Mouse (Mus musculus): ENCODE results near the gene Nr5a1. TPM values are rescaled to one million over a fixed set of nuclear protein-coding genes. Genes with fewer than 3 reads are reported as not detected.
A peak's percentile ranks its signal among the peaks of the same experiment; 100 is the strongest.

Gene Nr5a1
- polyA plus RNA-seq, 1 experiment from 2014 or later = not detected

DNA sequence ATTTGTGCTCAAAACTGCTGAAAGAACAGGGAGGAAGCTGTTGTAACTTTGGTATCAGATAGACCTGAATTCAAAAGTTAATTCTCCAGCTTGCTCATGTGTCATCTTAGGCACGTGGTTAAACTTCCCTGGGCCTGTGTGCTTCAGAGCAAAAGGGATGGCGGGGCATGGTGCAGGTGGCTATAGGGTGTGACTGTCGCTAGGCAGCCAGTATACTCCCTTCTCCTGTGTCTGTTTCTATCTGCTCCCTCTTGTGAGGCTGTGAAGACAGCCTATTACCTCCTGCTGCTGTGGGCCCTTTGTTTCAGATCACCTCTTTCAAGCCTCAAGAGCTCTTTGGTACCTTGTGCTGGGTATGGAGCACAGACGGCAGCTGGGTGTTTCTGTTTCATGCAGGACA, 7.7 kb upstream of the Nr5a1 start:
- Histone ChIP-seq H3K4me3 (ENCODE audit: low read depth, low read length) (no peak overlapping the region), H3K4me1 (ENCODE audit: control insufficient read depth, insufficient read depth, low read length) (no peaks in the 10 kb centered on the region), H3K4me2 (ENCODE audit: low read depth, severe bottlenecking) (no peak overlapping the region), H3K36me3 (ENCODE audit: control insufficient read depth, insufficient read depth, low read length) (no peaks in the 10 kb centered on the region), H3K9me3 (ENCODE audit: control insufficient read depth, low read length) (no peaks in the 10 kb centered on the region), H3K27me3 (ENCODE audit: control insufficient read depth, insufficient read depth, low read length) (no peaks in the 10 kb centered on the region), H3K27ac (replicated peaks; ENCODE audit: low read depth, low read length) (no peak overlapping the region), H3K9ac (ENCODE audit: low read length) (no peak overlapping the region)
- WGBS = 67% methylated on average over 4 of the region's 4 CpGs
- no peak for ATAC-seq (ENCODE audit: insufficient number of reproducible peaks, low FRiP score, low TSS enrichment, low read depth)
- no peak for DNase-seq (ENCODE audit: low spot score)

DNA sequence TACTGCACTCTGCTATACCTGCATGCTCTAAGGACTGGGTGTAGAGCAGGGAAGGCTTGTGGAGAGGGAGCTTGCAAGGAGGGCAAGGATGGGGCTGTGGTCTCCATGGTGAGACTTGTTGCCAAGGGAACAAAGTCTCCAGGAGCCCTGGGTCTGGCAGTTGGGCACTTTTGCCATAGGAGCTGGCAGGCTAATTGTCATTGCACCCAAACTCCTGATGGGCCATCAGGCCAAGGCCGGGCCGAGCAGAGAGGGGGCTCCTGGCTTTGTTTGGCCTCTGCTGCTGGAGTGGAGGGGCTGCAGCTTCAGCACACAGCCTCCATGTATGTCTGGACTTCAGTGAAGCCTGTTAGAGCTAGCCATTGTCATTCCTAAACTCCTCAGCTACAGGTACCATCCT, 6.3 kb upstream of the Nr5a1 start:
- ATAC-seq (ENCODE audit: insufficient number of reproducible peaks, low FRiP score, low TSS enrichment, low read depth) (no peak), DNase-seq (ENCODE audit: low spot score) (no peak)
- Histone ChIP-seq H3K4me2 (ENCODE audit: low read depth, severe bottlenecking) (no peak overlapping the region), H3K27me3 (ENCODE audit: control insufficient read depth, insufficient read depth, low read length) (no peaks in the 10 kb centered on the region), H3K9ac (ENCODE audit: low read length) (no peak overlapping the region), H3K27ac (replicated peaks; ENCODE audit: low read depth, low read length) (no peak overlapping the region), H3K4me3 (ENCODE audit: low read depth, low read length) (no peak overlapping the region), H3K36me3 (ENCODE audit: control insufficient read depth, insufficient read depth, low read length) (no peaks in the 10 kb centered on the region), H3K9me3 (ENCODE audit: control insufficient read depth, low read length) (no peaks in the 10 kb centered on the region), H3K4me1 (ENCODE audit: control insufficient read depth, insufficient read depth, low read length) (no peaks in the 10 kb centered on the region)
- WGBS = 81% methylated on average over 2 of the region's 2 CpGs

DNA sequence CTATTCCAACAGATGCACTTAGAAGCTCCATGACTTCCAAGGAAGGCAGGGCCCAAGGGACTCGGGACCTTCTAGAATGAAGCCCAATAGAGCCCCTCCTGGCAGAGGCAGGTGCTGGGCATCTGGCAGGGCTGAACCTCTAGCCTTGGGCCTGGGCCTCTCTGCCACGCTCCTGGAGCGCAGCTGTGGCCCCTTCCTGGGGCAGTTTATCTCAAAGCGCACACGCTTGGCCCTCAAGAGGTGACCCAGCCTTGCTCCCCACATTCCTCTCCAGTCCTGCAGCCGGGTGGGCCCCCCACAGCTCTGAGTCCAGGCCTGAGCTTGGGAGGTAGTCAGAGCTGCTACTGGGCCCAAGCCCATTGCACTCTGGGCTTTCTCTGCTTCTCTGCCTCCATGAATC, 5.0 kb upstream of the Nr5a1 start:
- 77% methylated on average over 6 of the region's 6 CpGs for WGBS
- no peaks in the 10 kb centered on the region for H3K9me3 ChIP-seq (ENCODE audit: control insufficient read depth, low read length)
- H3K27ac ChIP-seq (replicated peaks; ENCODE audit: low read depth, low read length) = no peak overlapping the region
- H3K36me3 ChIP-seq (ENCODE audit: control insufficient read depth, insufficient read depth, low read length) = no peaks in the 10 kb centered on the region
- H3K4me2 ChIP-seq (ENCODE audit: low read depth, severe bottlenecking) = no peak overlapping the region
- no peaks in the 10 kb centered on the region for H3K27me3 ChIP-seq (ENCODE audit: control insufficient read depth, insufficient read depth, low read length)
- no peak for ATAC-seq (ENCODE audit: insufficient number of reproducible peaks, low FRiP score, low TSS enrichment, low read depth)
- no peak for DNase-seq (ENCODE audit: low spot score)
- H3K4me1 ChIP-seq (ENCODE audit: control insufficient read depth, insufficient read depth, low read length) = no peaks in the 10 kb centered on the region
- no peak overlapping the region for H3K9ac ChIP-seq (ENCODE audit: low read length)
- no peak overlapping the region for H3K4me3 ChIP-seq (ENCODE audit: low read depth, low read length)

DNA sequence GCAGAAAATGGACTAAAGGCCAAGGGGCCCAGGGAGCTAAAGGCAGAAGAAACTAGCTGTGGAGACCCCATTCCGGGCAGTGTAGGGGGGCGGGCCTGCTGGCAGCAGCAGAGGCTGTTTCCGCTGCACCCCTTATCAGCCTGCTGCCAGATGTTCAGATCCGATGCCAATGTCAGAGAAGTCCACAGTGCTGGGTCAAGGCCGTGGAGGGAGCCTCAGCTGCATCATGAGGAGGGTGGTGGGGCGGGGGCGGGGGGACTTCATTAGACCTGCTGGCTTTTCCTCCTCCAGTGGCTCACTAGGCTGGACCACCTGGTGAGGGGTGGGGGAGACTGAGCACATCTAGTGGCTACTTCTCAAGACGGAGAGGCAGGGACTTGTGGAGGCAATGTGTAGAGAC, 4.3 kb upstream of the Nr5a1 start:
- H3K9ac ChIP-seq (ENCODE audit: low read length) = no peak overlapping the region
- no peaks in the 10 kb centered on the region for H3K36me3 ChIP-seq (ENCODE audit: control insufficient read depth, insufficient read depth, low read length)
- no peak overlapping the region for H3K27ac ChIP-seq (replicated peaks; ENCODE audit: low read depth, low read length)
- H3K4me1 ChIP-seq (ENCODE audit: control insufficient read depth, insufficient read depth, low read length) = no peaks in the 10 kb centered on the region
- ATAC-seq (ENCODE audit: insufficient number of reproducible peaks, low FRiP score, low TSS enrichment, low read depth) (no peak), DNase-seq (ENCODE audit: low spot score) (no peak)
- peaks cover 5% of the 10 kb centered on the region for H3K27me3 ChIP-seq (ENCODE audit: control insufficient read depth, insufficient read depth, low read length)
- no peak overlapping the region for H3K4me3 ChIP-seq (ENCODE audit: low read depth, low read length)
- WGBS = 69% methylated on average over 7 of the region's 8 CpGs
- H3K4me2 ChIP-seq (ENCODE audit: low read depth, severe bottlenecking) = no peak overlapping the region
- H3K9me3 ChIP-seq (ENCODE audit: control insufficient read depth, low read length) = no peaks in the 10 kb centered on the region

DNA sequence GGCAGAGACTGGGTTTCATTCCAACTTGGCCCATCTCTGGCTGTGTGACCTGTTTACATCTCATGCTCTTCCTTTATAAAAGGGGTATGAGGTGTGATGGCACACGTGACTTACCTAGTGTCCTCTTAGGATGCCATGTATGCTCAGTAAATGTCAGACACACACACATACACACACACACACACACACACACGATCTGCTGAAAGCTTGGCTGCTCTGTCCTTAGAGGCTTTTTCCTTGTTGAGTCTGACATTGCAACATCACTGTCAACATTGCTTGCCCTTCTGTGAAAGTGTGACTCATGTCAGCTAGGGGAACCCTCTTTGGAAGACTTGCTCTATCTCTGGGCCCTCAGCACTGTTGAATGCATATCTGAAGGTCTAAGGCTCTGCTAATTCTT, 3.1 kb upstream of the Nr5a1 start:
- Histone ChIP-seq H3K9ac (ENCODE audit: low read length) (no peak overlapping the region), H3K27ac (replicated peaks; ENCODE audit: low read depth, low read length) (no peak overlapping the region), H3K9me3 (ENCODE audit: control insufficient read depth, low read length) (no peaks in the 10 kb centered on the region), H3K4me3 (ENCODE audit: low read depth, low read length) (no peak overlapping the region), H3K4me2 (ENCODE audit: low read depth, severe bottlenecking) (no peak overlapping the region), H3K27me3 (ENCODE audit: control insufficient read depth, insufficient read depth, low read length) (peaks cover 17% of the 10 kb centered on the region), H3K4me1 (ENCODE audit: control insufficient read depth, insufficient read depth, low read length) (no peaks in the 10 kb centered on the region; the same call in 1 of the 2 replicates), H3K36me3 (ENCODE audit: control insufficient read depth, insufficient read depth, low read length) (no peaks in the 10 kb centered on the region)
- ATAC-seq (ENCODE audit: insufficient number of reproducible peaks, low FRiP score, low TSS enrichment, low read depth) = no peak
- no peak for DNase-seq (ENCODE audit: low spot score)
- WGBS = 93% methylated on average over 2 of the region's 2 CpGs

DNA sequence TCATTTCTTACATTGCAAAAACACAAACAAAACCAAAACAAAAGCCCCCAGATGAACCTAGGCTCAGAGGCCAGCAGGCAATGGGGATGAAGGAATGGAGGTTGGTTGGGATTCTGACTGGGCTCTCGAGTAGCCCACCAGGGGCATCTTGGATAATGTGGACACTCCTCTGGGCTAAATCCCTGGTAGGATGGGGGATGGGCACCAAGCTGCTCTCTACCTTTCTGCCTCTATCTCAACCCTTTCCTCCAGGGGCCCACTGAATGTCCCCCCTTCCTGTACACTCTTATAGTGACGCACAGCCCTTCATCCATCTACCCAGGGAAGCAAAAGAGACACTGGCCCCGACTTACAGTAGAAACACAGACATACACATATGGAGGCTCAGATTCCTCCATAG, 746 bp downstream of the Nr5a1 start:
- H3K36me3 ChIP-seq (ENCODE audit: control insufficient read depth, insufficient read depth, low read length) = no peaks in the 10 kb centered on the region

DNA sequence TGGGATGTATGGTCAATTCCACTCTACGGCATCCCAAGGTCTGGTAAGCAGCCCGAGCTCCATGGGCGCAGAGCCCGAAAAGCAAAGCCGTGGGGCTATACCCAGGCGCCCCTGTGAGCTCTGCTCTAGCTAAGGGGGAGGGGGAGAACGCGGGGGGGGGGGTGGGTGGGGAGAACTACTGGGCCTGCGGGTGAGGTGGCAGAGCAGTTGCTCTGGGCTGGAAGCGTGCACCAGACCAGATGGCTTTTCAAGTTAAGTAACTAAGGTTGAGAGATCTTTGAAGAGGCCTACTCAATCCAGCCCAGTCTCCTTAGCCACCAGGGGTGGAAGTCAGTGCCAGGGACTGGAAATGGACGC, 1.6 kb downstream of the Nr5a1 start:
- ATAC-seq (ENCODE audit: insufficient number of reproducible peaks, low FRiP score, low TSS enrichment, low read depth) = no peak
- Histone ChIP-seq H3K27ac (replicated peaks; ENCODE audit: low read depth, low read length) (no peak overlapping the region), H3K9ac (ENCODE audit: low read length) (no peak overlapping the region), H3K4me3 (ENCODE audit: low read depth, low read length) (no peak overlapping the region; the same call in 1 of the 2 replicates), H3K27me3 (ENCODE audit: control insufficient read depth, insufficient read depth, low read length) (peaks cover 63% of the 10 kb centered on the region), H3K4me1 (ENCODE audit: control insufficient read depth, insufficient read depth, low read length) (peaks cover 7% of the 10 kb centered on the region), H3K4me2 (ENCODE audit: low read depth, severe bottlenecking) (no peak overlapping the region), H3K9me3 (ENCODE audit: control insufficient read depth, low read length) (no peaks in the 10 kb centered on the region), H3K36me3 (ENCODE audit: control insufficient read depth, insufficient read depth, low read length) (no peaks in the 10 kb centered on the region)
- 19% methylated on average over 11 of the region's 11 CpGs for WGBS
- DNase-seq (ENCODE audit: low spot score) = no peak

More for the DNA sequence above, 746 bp downstream of the Nr5a1 start:
- ATAC-seq (ENCODE audit: insufficient number of reproducible peaks, low FRiP score, low TSS enrichment, low read depth) (no peak), DNase-seq (ENCODE audit: low spot score) (no peak)
- no peak overlapping the region for H3K27ac ChIP-seq (replicated peaks; ENCODE audit: low read depth, low read length)
- H3K9me3 ChIP-seq (ENCODE audit: control insufficient read depth, low read length) = no peaks in the 10 kb centered on the region
- H3K9ac ChIP-seq (ENCODE audit: low read length) = no peak overlapping the region
- H3K4me3 ChIP-seq (ENCODE audit: low read depth, low read length) = no peak overlapping the region
- no peak overlapping the region for H3K4me2 ChIP-seq (ENCODE audit: low read depth, severe bottlenecking)
- peaks cover 55% of the 10 kb centered on the region for H3K27me3 ChIP-seq (ENCODE audit: control insufficient read depth, insufficient read depth, low read length)
- WGBS = 74% methylated on average over 3 of the region's 3 CpGs
- peaks cover 7% of the 10 kb centered on the region for H3K4me1 ChIP-seq (ENCODE audit: control insufficient read depth, insufficient read depth, low read length)

DNA sequence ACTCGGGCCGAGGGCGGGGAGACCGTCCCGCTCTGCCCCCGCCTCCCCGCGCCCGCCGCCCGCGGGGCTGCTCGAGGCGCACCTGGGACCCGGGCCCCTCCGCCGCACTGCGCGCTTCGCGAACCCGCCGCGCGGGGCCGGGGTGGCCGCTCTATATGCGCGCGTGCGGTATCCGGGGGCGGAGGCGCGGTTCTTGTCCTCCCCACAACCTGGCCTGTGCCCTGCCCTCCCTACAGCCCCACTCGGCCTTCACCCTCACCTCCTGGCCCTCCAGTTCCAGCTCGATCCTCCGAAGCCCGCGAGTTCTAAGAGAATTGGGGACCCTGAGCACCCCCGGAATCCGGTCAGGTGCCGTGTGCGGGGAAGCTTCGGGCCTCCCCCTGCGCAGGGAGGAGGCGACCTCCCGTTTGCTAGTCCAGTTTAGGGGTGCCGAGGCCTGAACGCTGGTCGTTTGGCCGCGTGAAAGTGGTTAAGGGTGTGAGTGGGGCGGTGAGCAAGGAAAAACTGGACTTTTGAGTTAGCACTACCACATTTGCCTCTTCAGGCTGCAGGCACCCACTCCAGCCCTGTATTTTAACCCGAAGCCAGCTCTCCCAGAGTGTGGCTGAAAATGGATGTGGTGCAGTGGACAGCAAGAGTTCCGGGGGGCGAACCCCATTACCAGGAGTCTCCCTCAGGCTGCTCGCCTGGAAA, 2.1 kb downstream of the Nr5a1 start:
- Histone ChIP-seq H3K27me3 (ENCODE audit: control insufficient read depth, insufficient read depth, low read length) (peaks cover 68% of the 10 kb centered on the region), H3K9ac (ENCODE audit: low read length) (peak overlapping the region; percentile 30; the same call in 1 of the 2 replicates), H3K9me3 (ENCODE audit: control insufficient read depth, low read length) (no peaks in the 10 kb centered on the region), H3K4me1 (ENCODE audit: control insufficient read depth, insufficient read depth, low read length) (peaks cover 7% of the 10 kb centered on the region), H3K27ac (replicated peaks; ENCODE audit: low read depth, low read length) (no peak overlapping the region), H3K36me3 (ENCODE audit: control insufficient read depth, insufficient read depth, low read length) (no peaks in the 10 kb centered on the region), H3K4me3 (ENCODE audit: low read depth, low read length) (peak overlapping the region; percentile 25), H3K4me2 (ENCODE audit: low read depth, severe bottlenecking) (peak overlapping the region; percentile 49)
- DNase-seq (ENCODE audit: low spot score) (peak; percentile 48), ATAC-seq (ENCODE audit: insufficient number of reproducible peaks, low FRiP score, low TSS enrichment, low read depth) (no peak)
- 4% methylated on average over 56 of the region's 58 CpGs for WGBS

DNA sequence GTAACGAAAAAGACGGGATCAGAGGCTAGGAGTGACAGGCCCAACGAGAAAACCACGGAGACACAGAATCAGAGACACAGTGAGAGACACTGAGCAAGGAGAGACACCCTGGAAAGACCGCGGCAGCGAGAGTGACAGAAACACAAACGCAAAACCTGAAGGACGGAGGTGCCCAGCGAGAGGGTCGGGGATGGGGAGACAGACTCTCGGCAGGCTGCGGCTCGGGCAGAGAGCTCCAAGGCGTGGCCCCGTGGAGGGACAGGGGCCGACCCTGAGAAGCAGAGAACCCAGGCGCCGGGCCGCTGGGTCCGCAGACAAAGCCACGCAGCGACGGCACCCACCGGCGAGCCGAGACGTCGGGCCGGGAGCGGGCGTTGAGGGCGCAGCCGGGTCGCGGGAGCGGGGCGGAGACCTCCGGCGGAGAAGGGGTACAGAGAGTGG, 2.9 kb downstream of the Nr5a1 start:
- peak overlapping the region; percentile 49 for H3K4me2 ChIP-seq (ENCODE audit: low read depth, severe bottlenecking)
- H3K9ac ChIP-seq (ENCODE audit: low read length) = no peak overlapping the region
- peak overlapping the region; percentile 25 for H3K4me3 ChIP-seq (ENCODE audit: low read depth, low read length)
- ATAC-seq (ENCODE audit: insufficient number of reproducible peaks, low FRiP score, low TSS enrichment, low read depth) (no peak), DNase-seq (ENCODE audit: low spot score) (peak; percentile 69)
- no peaks in the 10 kb centered on the region for H3K9me3 ChIP-seq (ENCODE audit: control insufficient read depth, low read length)
- WGBS = 2% methylated on average over 35 of the region's 40 CpGs
- H3K27ac ChIP-seq (replicated peaks; ENCODE audit: low read depth, low read length) = no peak overlapping the region
- H3K4me1 ChIP-seq (ENCODE audit: control insufficient read depth, insufficient read depth, low read length) = peaks cover 7% of the 10 kb centered on the region
- peaks cover 74% of the 10 kb centered on the region for H3K27me3 ChIP-seq (ENCODE audit: control insufficient read depth, insufficient read depth, low read length)
- no peaks in the 10 kb centered on the region for H3K36me3 ChIP-seq (ENCODE audit: control insufficient read depth, insufficient read depth, low read length)
